Comparison of ENCODE assay signal across 8 mouse cellular contexts in genomic region chr16:8513236-8513906, GRCm38 (mm10). TPM values are rescaled to one million over a fixed set of nuclear protein-coding genes. Genes with fewer than 3 reads are reported as not detected.
A peak's percentile ranks its signal among the peaks of the same experiment; 100 is the strongest.
DNase-seq lines count a peak whose midpoint lies in the region; ATAC-seq and TF ChIP-seq lines count a peak whose summit lies in the region.

TSS of gene Abat (plus strand) at chr16:8513429.

- no peaks in the 10 kb centered on the region for H3K36me3 ChIP-seq in hindbrain, embryonic 11.5 days (ENCODE audit: control insufficient read depth, insufficient read depth, low read length)
- no peaks in the 10 kb centered on the region for H3K36me3 ChIP-seq in lung, embryonic 14.5 days (ENCODE audit: insufficient read depth)

- TF ChIP-seq CTCF in lung, embryonic 14.5 days (IDR thresholded peaks at IDR 0.05; ENCODE audit: low read depth) = no peak

- H3K4me1 ChIP-seq in hindbrain, embryonic 11.5 days (replicated peaks; ENCODE audit: control insufficient read depth, insufficient read depth, low read length) = peaks cover 6% of the 10 kb centered on the region; the same call in 1 of the 2 replicates
- peaks cover 4% of the 10 kb centered on the region; the same call in 1 of the 2 replicates for H3K4me1 ChIP-seq in lung, embryonic 14.5 days (ENCODE audit: insufficient read depth)

- peak; percentile 99 for ATAC-seq in hindbrain, embryonic 11.5 days (ENCODE audit: low FRiP score)
- peak; percentile 100 for ATAC-seq in lung, embryonic 14.5 days (ENCODE audit: insufficient read depth)

- peak within 1 kb of the TSS; percentile 38 for H3K4me2 ChIP-seq in hindbrain, embryonic 11.5 days (replicated peaks; ENCODE audit: low read depth, low read length)
- peak within 1 kb of the TSS; percentile 69 for H3K4me2 ChIP-seq in lung, embryonic 14.5 days

- under 1% methylated on average over 40 of the region's 46 CpGs for WGBS in hindbrain, embryonic 11.5 days
- WGBS in lung, embryonic 14.5 days = under 1% methylated on average over 45 of the region's 46 CpGs

- H3K27me3 ChIP-seq in hindbrain, embryonic 11.5 days (ENCODE audit: control insufficient read depth, insufficient read depth, low read length) = no peaks in the 10 kb centered on the region
- H3K27me3 ChIP-seq in lung, embryonic 14.5 days (ENCODE audit: insufficient read depth, low read length) = no peaks in the 10 kb centered on the region

- no peak within 1 kb of the TSS for H3K27ac ChIP-seq in hindbrain, embryonic 11.5 days (ENCODE audit: low read depth, low read length)
- H3K27ac ChIP-seq in lung, embryonic 14.5 days (ENCODE audit: low read depth) = peak within 1 kb of the TSS; percentile 42; the same call in 1 of the 2 replicates

- DNase-seq in Muller cell, postnatal 12 days (ENCODE audit: inconsistent ontology term) = peak; percentile 97
- peak; percentile 95 for DNase-seq in cerebellum, adult 9-11 months
- DNase-seq in frontal cortex, postnatal 14 days (ENCODE audit: low spot score in 2 of 2) = peak; percentile 94
- peak; percentile 95 for DNase-seq in hindbrain, embryonic 11.5 days (ENCODE audit: low spot score)
- peak; percentile 86 for DNase-seq in layer of hippocampus, adult 9-10 months (ENCODE audit: low spot score)
- DNase-seq in lung, embryonic 14.5 days = peak; percentile 96
- DNase-seq in ovary, postnatal 10 days (ENCODE audit: low spot score) = peak; percentile 85
- peak; percentile 83 for DNase-seq in thymus, postnatal 14 days

- peak within 1 kb of the TSS; percentile 42 for H3K4me3 ChIP-seq in hindbrain, embryonic 11.5 days (ENCODE audit: low read depth, low read length)
- peak within 1 kb of the TSS; percentile 55 for H3K4me3 ChIP-seq in lung, embryonic 14.5 days (ENCODE audit: low read depth, low read length)

- H3K9ac ChIP-seq in hindbrain, embryonic 11.5 days (ENCODE audit: low read depth, low read length) = peak within 1 kb of the TSS; percentile 35
- H3K9ac ChIP-seq in lung, embryonic 14.5 days = peak within 1 kb of the TSS; percentile 62

- H3K9me3 ChIP-seq in hindbrain, embryonic 11.5 days (ENCODE audit: control insufficient read depth, low read length) = no peaks in the 10 kb centered on the region
- no peaks in the 10 kb centered on the region for H3K9me3 ChIP-seq in lung, embryonic 14.5 days (ENCODE audit: low read depth, low read length)

RNA-seq across cellular contexts. Expression of gene Abat, which starts in this region (rescaled TPM):
- 27.4 and 33.1 TPM in 2 replicates for polyA plus RNA-seq in hindbrain, embryonic 11.5 days (2014; fragmentation: Nextera tagmentation; extraction: Ambion mirVana)
- polyA plus RNA-seq in lung, embryonic 14.5 days (2014; fragmentation: Nextera tagmentation; extraction: Ambion mirVana) = 15.7 and 16.8 TPM in 2 replicates
